ENCODE assay signal across 36 mouse cellular contexts in the genomic region with DNA sequence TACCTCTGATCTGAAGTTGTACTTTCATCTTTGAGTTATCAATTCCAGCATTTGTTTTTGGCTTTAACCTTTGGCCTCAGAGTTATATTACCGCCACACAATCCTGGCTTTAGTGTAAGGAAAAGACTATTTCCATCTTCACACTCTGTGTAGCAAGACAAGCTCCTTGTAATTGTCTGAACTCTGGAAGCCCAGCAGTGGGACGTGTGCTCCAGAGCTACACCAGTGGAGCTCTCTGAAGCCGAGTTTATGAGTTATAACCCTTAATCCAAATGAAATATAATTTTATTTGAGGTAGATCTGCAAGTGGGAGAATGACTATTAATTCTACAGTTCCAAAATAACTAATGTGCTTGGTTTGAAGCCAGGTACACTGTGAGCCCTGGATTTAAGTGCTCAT.
"Had no signal": no experiment of that assay in that cellular context is flagged by ENCODE, and none has a peak within 500 bp of the region (broad histone marks: within the 10 kb centered on the region; RNA-seq: fewer than 3 reads in every experiment).

No protein-coding gene starts in this region.

- H3K9ac ChIP-seq: heart, embryonic 12.5 days; heart, embryonic 13.5 days; heart, embryonic 15.5 days; hindbrain, embryonic 12.5 days; hindbrain, embryonic 13.5 days; hindbrain, embryonic 14.5 days; hindbrain, embryonic 15.5 days; intestine, embryonic 15.5 days; kidney, embryonic 15.5 days had no signal

- H3K9me3 ChIP-seq: heart, embryonic 10.5 days; heart, embryonic 12.5 days; heart, embryonic 13.5 days; heart, embryonic 15.5 days; hindbrain, embryonic 10.5 days; hindbrain, embryonic 12.5 days; hindbrain, embryonic 13.5 days; hindbrain, embryonic 15.5 days; intestine, embryonic 15.5 days; kidney, embryonic 15.5 days had no signal

- ATAC-seq: hindbrain, embryonic 16.5 days; hindbrain, postnatal 0 days; inflammation-experienced regulatory T-cells, adult 6 months; intestine, embryonic 15.5 days; intestine, embryonic 16.5 days; intestine, postnatal 0 days had no signal

- H3K4me2 ChIP-seq: heart, embryonic 11.5 days; heart, embryonic 12.5 days; heart, embryonic 13.5 days; heart, embryonic 15.5 days; hindbrain, embryonic 12.5 days; hindbrain, embryonic 13.5 days; hindbrain, embryonic 14.5 days; hindbrain, embryonic 15.5 days; intestine, embryonic 15.5 days; kidney, embryonic 15.5 days had no signal

- H3K27me3 ChIP-seq: heart, embryonic 12.5 days; heart, embryonic 13.5 days; heart, embryonic 15.5 days; hindbrain, embryonic 12.5 days; hindbrain, embryonic 13.5 days; hindbrain, embryonic 15.5 days; intestine, embryonic 15.5 days; kidney, embryonic 15.5 days had no signal

- H3K4me1 ChIP-seq: heart, embryonic 10.5 days; heart, embryonic 12.5 days; heart, embryonic 13.5 days; heart, embryonic 15.5 days; intestine, embryonic 15.5 days had no signal

- DNase-seq: heart, adult 2 months; heart, postnatal 10 days; heart, postnatal 14 days; heart, postnatal 36 days; heart, postnatal 4 days; kidney, adult 11 months; kidney, adult 18-20 months; kidney, adult 2 months; kidney, adult 8-10 months; kidney, adult 9 months; kidney, postnatal 10 days; kidney, postnatal 14 days; kidney, postnatal 25 days; kidney, postnatal 36 days; kidney, postnatal 4 days; layer of hippocampus, adult 9-11 months; layer of hippocampus, postnatal 36 days had no signal

- H3K4me3 ChIP-seq: heart, adult 2 months; heart, embryonic 10.5 days; heart, embryonic 12.5 days; heart, embryonic 13.5 days; heart, embryonic 15.5 days; hindbrain, embryonic 10.5 days; hindbrain, embryonic 12.5 days; hindbrain, embryonic 13.5 days; hindbrain, embryonic 15.5 days; intestine, embryonic 15.5 days; kidney, embryonic 15.5 days; layer of hippocampus, adult 2 months had no signal

- H3K27ac ChIP-seq: heart, adult 2 months; heart, embryonic 10.5 days; heart, embryonic 13.5 days; heart, embryonic 15.5 days; hindbrain, embryonic 10.5 days; hindbrain, embryonic 12.5 days; hindbrain, embryonic 13.5 days; hindbrain, embryonic 14.5 days; hindbrain, embryonic 15.5 days; hindbrain, postnatal 0 days; intestine, embryonic 15.5 days; kidney, embryonic 15.5 days; kidney, postnatal 0 days; layer of hippocampus, adult 2 months had no signal

- H3K36me3 ChIP-seq: heart, embryonic 10.5 days; heart, embryonic 12.5 days; heart, embryonic 13.5 days; heart, embryonic 15.5 days; hindbrain, embryonic 10.5 days; hindbrain, embryonic 12.5 days; hindbrain, embryonic 13.5 days; hindbrain, embryonic 15.5 days; intestine, embryonic 15.5 days; kidney, embryonic 15.5 days had no signal
